Mouse (Mus musculus) liver, postnatal 0 days (tissue): ENCODE results near the gene Clec4b2. TPM values are rescaled to one million over a fixed set of nuclear protein-coding genes. Genes with fewer than 3 reads are reported as not detected.
A peak's percentile ranks its signal among the peaks of the same experiment; 100 is the strongest.
"Not testable (repeated sequence)": the region's sequence is repeated elsewhere in the genome, so short reads cannot be mapped to it uniquely, and the experiment has no call there.

ENCODE experiments used
- ATAC-seq: fragments of 200-750 bp; cut with Nextera tagmentation; 2 replicates; pipeline ENCODE4 v1.8.0; 2017; ENCODE audit warnings: mild to moderate bottlenecking, moderate library complexity
- DNase-seq: peaks from one replicate; pipeline ENCODE4 v3.0.0-alpha.2; 2016
- H3K27ac ChIP-seq: fragments of 300-500 bp; sonication (generic); 2 replicates; pipeline ENCODE4 v1.5.1; 2014; ENCODE audit warnings: antibody characterized with exemption, moderate library complexity, mild to moderate bottlenecking, low read depth
- H3K27me3 ChIP-seq: fragments of 300-500 bp; sonication (generic); 2 replicates; pipeline ENCODE4 v1.6.1; 2014; ENCODE audit warnings: low read length, control low read depth, mixed read lengths; ENCODE audit not compliant: insufficient read depth
- H3K36me3 ChIP-seq: fragments of 300-500 bp; sonication (generic); replicated peaks from 2 replicates; pipeline ENCODE4 v1.6.1; 2014; ENCODE audit warnings: mild to moderate bottlenecking, control low read depth, low read length, moderate library complexity, mixed read lengths; ENCODE audit not compliant: insufficient read depth
- H3K4me1 ChIP-seq: fragments of 300-500 bp; sonication (generic); 2 replicates; pipeline ENCODE4 v1.6.1; 2014; ENCODE audit warnings: antibody characterized with exemption, mild to moderate bottlenecking, control low read depth; ENCODE audit not compliant: insufficient read depth
- H3K4me2 ChIP-seq: fragments of 300-500 bp; sonication (generic); 2 replicates; pipeline ENCODE4 v1.6.1; 2014; ENCODE audit warnings: low read depth, mild to moderate bottlenecking, low read length, moderate library complexity, mixed read lengths
- H3K4me3 ChIP-seq: fragments of 300-500 bp; sonication (generic); 2 replicates; pipeline ENCODE4 v1.5.1; 2014; ENCODE audit warnings: low read depth, low read length
- H3K9ac ChIP-seq: fragments of 300-500 bp; sonication (generic); replicated peaks from 2 replicates; pipeline ENCODE4 v1.6.1; 2014; ENCODE audit warnings: mild to moderate bottlenecking, moderate library complexity
- H3K9me3 ChIP-seq: fragments of 300-500 bp; sonication (generic); 2 replicates; pipeline ENCODE4 v1.6.1; 2016; ENCODE audit warnings: mild to moderate bottlenecking, control low read depth, low read length, mixed read lengths
- CTCF ChIP-seq: sonication (generic); IDR thresholded peaks from 2 replicates; pipeline ENCODE4 v1.5.1; 2016; ENCODE audit warnings: antibody characterized with exemption, low read depth
- EP300 ChIP-seq: IDR thresholded peaks from 2 replicates; pipeline ENCODE4 v1.6.1; 2016; ENCODE audit warnings: antibody characterized with exemption, low read depth, mild to moderate bottlenecking
- WGBS: fragments of 180-500 bp; shearing (Covaris S2); extraction: QIAGEN DNeasy Blood & Tissue Kit; methylation state at CpG from one replicate; pipeline ENCODE4 v1.1.7; 2014; ENCODE audit not compliant: insufficient replicate concordance; 5-methylcytosine and 5-hydroxymethylcytosine counted together
- polyA plus RNA-seq: library from polyadenylated mRNA; unstranded; fragments of >200 nt; fragmentation: Nextera tagmentation; extraction: Ambion mirVana; gene quantifications from 2 replicates; pipeline ENCODE4 v1.2.1, GENCODE M21; 2015

Clec4b2 gene
- 0.21 and 0.45 TPM in 2 replicates for polyA plus RNA-seq

DNA sequence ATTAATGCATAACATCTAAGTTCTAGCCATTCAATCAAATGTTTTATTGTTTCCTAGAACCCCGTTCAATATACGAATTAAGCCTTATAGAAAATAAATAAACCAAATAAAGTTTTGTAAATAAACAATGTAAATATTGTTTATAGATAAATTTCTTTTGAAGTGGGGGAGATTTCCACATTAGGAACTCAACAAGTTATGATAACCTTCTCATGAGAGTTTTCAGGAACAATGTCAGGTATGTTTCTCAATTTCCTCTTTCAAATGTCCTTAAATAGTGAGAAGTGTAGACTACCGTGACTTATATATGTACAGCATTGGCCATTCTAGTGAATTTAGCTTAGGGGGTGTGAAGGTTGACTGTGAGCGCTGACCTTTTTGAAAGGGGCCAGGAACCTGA lies at the start of gene Clec4b2:
Clec4b2 (plus strand) TSS at position 301 of the 400 bp plus-strand sequence.
- Histone ChIP-seq H3K27ac (no peak within 1 kb of the TSS), H3K27me3 (no peaks in the 10 kb centered on the region), H3K9ac (no peak within 1 kb of the TSS), H3K4me2 (no peak within 1 kb of the TSS), H3K36me3 (no peaks in the 10 kb centered on the region), H3K4me1 (no peaks in the 10 kb centered on the region), H3K4me3 (no peak within 1 kb of the TSS), H3K9me3 (no peaks in the 10 kb centered on the region)
- DNase-seq (no peak), ATAC-seq (no peak)
- 74% methylated on average over 4 of the region's 4 CpGs for WGBS
- no peak for TF ChIP-seq EP300
- TF ChIP-seq CTCF: no peak

DNA sequence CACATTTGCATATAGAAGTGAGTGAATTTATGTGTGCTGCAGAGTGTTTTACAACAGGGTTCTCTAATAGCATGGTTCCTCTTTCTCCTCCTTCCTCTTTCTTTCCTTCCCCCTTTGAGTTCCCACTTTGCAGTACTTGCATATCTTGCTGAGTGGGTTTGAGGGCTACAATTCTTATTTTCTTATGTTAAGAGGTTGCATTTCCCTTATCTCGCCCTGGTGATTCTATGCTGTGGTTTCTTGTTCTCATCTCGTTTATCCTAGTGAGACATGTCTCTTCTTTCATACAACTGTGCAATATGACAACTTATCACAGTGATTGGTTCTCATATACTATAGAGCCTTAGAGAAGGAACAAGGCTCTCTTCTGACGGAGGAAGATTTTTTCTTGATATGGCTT lies 49.5 kb upstream of the Clec4b2 start:
- 21% methylated on average over 3 of the region's 3 CpGs for WGBS
- no peak overlapping the region for H3K9ac ChIP-seq
- peak overlapping the region; percentile 68 for H3K27ac ChIP-seq
- no peaks in the 10 kb centered on the region for H3K36me3 ChIP-seq
- TF ChIP-seq EP300 (no peak), CTCF (no peak)
- peak overlapping the region; percentile 28 for H3K4me3 ChIP-seq
- no peaks in the 10 kb centered on the region for H3K27me3 ChIP-seq
- peak overlapping the region; percentile 5; the same call in 1 of the 2 replicates for H3K4me2 ChIP-seq
- H3K4me1 ChIP-seq: no peaks in the 10 kb centered on the region
- ATAC-seq (peak; percentile 45; the same call in 1 of the 2 replicates), DNase-seq (no peak)
- H3K9me3 ChIP-seq: no peaks in the 10 kb centered on the region

DNA sequence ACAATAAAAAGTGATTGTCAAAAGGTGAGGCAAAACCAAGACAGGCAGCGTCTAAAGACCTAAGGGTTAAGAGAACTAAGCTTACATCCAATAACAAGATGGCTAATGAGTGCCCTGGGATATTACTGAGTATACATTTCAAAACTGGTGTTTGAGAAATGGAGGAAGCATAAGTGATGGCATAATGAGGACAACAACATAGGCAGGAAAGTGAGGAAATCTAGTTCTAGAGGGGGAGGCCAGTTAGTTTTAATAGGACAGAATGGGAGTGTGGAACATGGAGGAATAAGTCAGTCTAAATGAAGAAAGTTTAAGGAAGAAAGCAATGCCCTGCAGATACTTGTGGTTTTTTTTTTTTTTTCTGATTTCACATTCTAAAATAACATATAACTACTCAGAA lies 45.5 kb upstream of the Clec4b2 start:
- H3K27me3 ChIP-seq: no peaks in the 10 kb centered on the region
- DNase-seq: no peak

DNA sequence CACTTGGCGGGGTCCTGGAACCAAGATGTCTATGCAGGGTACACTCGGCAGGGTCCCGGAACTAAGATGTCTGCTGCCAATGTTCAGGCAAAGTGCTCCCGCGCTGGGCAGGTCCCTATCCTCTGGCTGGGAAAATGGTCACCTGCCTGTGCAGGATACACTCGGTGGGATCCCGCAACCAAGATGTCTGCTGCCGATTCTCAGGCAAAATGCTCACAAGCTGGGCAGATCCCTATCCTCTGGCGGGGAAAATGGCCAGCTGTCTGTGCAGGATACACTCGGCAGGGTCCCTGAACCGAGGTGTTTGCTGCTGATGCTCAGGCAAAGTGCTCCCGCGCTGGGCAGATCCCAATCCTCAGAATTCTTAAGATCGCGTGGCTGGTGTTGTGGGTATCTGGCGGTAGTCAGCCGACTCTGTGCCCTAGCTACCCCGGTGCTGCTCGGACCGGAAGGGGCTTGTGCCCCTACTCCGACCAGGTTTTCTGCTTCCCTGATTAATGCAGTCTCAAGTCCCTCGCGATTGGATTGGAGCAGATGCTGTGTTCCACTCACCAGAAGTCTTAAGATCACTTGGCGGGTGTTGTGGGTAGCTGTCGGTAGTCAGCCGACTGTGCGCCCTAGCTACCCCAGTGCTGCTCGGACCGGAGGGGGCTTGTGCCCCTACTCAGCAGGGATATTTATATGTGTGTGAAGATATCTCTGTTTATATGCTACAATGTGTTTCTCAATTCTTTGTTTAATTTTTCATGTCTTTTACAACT lies 34.7 kb upstream of the Clec4b2 start:
- H3K4me2 ChIP-seq, H3K9ac ChIP-seq, DNase-seq, H3K4me3 ChIP-seq, ATAC-seq, H3K4me1 ChIP-seq, H3K9me3 ChIP-seq, H3K27me3 ChIP-seq, H3K36me3 ChIP-seq, H3K27ac ChIP-seq: not testable (repeated sequence)
- WGBS: 61% methylated on average over 29 of the region's 29 CpGs

More for the DNA sequence above, 45.5 kb upstream of the Clec4b2 start:
- no peak overlapping the region for H3K4me3 ChIP-seq
- H3K36me3 ChIP-seq: no peaks in the 10 kb centered on the region
- no peaks in the 10 kb centered on the region for H3K9me3 ChIP-seq
- WGBS: 54% methylated on average over 1 of the region's 1 CpGs
- ATAC-seq: 0 out of 2 replicates have a peak, but pooled peaks have one; percentile 23
- H3K4me2 ChIP-seq: no peak overlapping the region
- H3K27ac ChIP-seq: no peak overlapping the region
- TF ChIP-seq CTCF (no peak), EP300 (no peak)
- H3K4me1 ChIP-seq: no peaks in the 10 kb centered on the region
- no peak overlapping the region for H3K9ac ChIP-seq

DNA sequence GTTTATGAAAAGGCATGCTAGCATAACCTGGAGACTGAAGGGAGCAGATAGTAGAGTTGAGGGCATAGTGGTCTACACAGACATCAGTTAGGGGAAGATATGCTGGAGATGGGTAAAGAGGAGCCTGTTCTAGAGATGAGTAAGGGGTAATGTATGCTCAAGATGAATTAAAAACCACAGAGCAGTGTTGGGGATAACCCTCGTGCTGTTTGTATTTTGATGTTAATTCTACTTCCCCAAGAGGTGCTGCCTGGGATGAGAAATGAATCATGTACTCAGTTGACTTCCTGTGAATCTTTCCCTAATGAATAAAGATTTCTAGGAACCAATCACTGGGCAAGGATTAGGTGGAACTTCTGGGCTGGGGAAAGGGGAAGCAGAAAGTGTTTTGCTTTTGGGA lies 2.6 kb upstream of the Clec4b2 start:
- Histone ChIP-seq H3K4me3 (no peak overlapping the region), H3K36me3 (no peaks in the 10 kb centered on the region), H3K4me1 (no peaks in the 10 kb centered on the region), H3K27me3 (no peaks in the 10 kb centered on the region), H3K4me2 (no peak overlapping the region), H3K27ac (no peak overlapping the region), H3K9ac (no peak overlapping the region), H3K9me3 (no peaks in the 10 kb centered on the region)
- no peak for DNase-seq
- no peak for TF ChIP-seq EP300
- no peak for TF ChIP-seq CTCF
- WGBS: 24% methylated on average over 1 of the region's 1 CpGs
- ATAC-seq: no peak

DNA sequence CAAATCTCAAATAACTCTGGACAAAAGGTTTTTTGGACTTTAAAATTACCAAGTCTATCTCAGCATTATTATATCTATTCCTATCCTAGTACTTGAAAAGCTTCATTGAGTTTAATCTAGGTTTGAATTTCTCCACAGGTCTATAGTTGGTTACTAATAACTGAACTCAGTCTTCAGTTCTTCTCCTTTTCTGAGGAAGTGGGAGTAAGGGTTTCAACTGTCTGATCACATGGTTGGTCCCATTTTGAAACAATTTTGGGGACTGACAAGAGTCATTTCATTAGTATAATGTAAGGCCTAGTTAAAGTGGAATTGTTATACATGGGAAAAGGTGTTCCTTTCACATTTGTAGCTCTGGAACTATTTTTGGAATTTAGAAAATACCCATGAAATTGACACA lies 1.7 kb upstream of the Clec4b2 start:
- no peak overlapping the region for H3K27ac ChIP-seq
- H3K4me1 ChIP-seq: no peaks in the 10 kb centered on the region
- no peaks in the 10 kb centered on the region for H3K27me3 ChIP-seq
- no peaks in the 10 kb centered on the region for H3K36me3 ChIP-seq
- ATAC-seq: peak; percentile 23; the same call in 1 of the 2 replicates
- H3K9me3 ChIP-seq: no peaks in the 10 kb centered on the region
- no peak for DNase-seq
- no peak overlapping the region for H3K9ac ChIP-seq
- H3K4me2 ChIP-seq: no peak overlapping the region
- TF ChIP-seq EP300: no peak
- TF ChIP-seq CTCF: no peak
- no peak overlapping the region for H3K4me3 ChIP-seq
